Mouse (Mus musculus): ENCODE measurements around the gene Mrln. TPM values are rescaled to one million over a fixed set of nuclear protein-coding genes. Genes with fewer than 3 reads are reported as not detected.

The Mrln gene
- total RNA-seq (2021) = not detected

DNA sequence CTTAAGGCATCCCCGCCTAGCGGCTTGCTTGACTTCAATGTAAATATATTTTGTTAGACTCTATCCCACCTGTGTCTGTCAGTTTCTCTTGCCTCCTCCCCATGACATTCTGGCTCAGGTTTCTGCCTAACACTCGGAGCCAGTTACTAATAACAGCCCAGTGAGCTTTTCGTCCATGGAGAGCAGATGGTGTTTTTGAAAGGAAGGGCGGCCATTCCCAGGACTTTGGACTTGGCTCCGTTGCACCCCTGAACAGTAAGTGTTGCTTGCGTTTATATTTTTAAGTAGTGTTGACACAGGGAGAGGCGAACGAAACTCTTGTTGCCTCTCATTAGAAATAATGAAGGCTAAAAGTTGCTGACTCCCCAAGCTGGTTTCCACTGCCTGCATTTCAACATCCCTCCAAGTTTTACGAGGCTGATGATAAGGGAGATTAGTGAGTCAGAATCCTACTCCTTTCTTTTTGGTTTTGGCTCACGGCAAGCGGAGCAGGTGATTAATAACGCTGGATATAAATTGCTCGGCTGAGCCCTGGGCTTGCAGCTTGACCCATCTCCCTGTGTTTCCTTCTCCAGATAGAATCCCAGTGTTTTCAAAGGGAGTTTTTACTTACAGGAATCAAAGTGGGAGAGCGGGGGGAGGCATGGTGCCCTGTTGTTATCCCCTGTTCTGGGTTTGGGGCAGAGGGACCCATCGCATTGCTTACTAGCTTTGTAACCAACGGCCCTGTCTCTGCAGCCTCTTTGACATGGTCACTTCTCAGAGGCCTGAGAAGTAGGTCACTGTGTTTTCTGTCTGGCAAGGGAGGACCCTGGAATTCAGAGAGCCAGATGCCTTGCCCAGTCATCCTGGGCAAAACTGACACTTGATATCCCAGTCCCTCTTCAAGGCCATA is at the start of gene Mrln:
TSS of gene Mrln (plus strand) at position 160 of the 895 bp plus-strand sequence.
- no peak for DNase-seq (ENCODE audit: extremely low spot score in 1 of 2, low spot score in 1 of 2)

DNA sequence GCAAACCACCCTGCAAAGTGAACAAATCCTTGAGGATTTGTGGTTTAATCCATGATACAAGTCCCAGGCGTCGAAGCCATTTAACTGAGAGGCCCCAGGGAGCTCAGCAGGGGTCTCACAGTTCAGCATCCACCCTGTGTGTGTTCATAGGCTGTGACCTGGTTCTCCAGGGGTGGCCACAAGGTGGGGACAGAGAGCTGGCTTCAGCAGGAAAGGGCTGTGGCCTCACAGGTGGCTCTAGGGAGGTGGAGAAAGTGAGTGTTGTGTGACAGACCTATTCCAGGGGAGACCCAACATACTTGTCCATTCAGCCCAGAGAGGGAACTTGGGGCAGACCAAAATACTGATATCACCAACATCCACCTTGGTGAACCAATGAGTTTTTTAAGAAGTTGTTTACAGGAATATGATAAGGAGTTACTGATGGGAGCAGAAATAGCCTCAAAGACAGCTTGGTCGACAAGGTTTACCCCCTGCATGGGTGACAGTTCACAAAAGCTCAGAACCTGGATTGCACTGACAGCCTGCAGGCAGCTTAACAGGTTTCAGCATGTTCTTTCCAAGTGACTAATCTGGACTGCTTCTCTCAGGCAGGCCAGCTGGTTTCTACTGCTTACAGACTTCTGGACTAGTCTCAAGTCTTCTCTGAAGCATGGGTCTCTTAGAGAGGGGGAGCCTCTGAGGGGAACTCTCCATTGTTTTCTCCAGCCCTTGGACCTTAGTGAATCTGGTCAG is 47.9 kb upstream of the Mrln start:
- DNase-seq (ENCODE audit: extremely low spot score in 1 of 2, low spot score in 1 of 2) = no peak

DNA sequence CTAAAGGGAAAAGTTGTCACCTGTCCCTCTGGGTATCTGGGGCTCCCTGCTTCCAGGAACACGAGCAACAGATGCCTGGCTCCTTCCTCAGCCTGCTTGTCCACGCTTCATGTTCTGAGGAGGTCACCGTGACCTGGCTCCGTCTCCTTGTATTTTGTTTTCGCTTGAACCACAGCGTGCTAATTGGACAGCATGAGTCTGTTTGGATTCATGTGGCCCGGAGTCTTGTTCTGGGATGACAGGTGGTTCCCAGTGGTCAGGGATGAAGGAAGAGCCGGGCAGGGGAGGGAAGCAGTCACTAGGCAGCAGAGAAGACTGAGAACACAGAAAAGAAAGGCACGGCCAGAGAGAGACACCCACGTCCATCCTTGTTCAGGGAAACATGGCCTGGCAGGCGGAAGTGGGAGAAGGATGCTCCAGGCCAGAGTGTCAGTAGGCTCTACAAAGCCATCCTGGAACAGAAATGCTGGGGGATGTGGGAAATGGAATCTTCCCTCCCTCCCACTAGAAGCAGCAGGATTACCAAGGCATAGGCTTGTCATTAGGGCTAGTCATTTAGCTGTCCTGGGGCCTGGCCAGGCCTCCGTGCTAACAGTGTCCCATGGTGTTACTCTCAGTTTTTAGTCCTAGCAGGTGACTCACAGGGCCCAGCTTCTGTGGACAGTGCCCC is 44.7 kb upstream of the Mrln start:
- no peak for DNase-seq (ENCODE audit: extremely low spot score in 1 of 2, low spot score in 1 of 2)

DNA sequence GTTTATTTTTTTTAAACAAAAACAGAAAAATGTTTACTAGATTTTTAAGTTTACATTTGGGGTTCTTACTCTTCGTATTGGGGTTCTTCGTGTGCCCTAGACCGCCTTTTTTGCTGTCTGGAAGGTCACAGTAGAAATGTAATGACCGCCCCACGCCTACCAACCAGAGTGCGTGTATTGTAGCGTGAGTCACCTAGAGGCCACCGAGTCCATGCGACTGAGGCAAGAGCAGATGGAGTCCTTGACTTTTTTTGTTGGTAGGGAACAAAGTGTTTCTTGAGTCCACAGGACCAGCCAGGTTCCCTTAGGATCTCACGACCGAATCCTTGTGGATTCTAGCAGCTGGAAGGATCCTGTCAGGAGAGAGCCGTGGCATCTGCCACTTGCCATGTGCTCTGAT is 43.7 kb upstream of the Mrln start:
- no peak for DNase-seq (ENCODE audit: extremely low spot score in 1 of 2, low spot score in 1 of 2)

DNA sequence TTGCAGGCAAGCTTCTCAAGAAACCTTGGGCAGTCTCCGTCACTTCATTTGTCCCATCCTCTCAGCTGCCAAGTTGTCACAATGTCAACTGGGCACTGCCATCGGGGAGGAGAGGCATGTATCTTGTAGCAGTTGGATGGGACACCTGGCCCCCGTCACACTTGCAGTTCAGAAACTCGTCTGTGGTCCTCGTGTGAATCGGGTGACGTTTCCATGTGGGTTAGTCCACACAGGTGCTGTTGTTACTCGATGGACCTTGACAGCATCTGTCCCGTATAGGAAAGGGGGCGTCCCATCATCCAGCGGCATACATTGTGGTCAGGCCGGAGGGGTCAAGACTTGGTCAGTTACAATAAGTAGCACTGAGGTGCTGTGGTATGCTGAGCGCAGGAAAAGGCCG is 43.0 kb upstream of the Mrln start:
- no peak for DNase-seq (ENCODE audit: extremely low spot score in 1 of 2, low spot score in 1 of 2)

DNA sequence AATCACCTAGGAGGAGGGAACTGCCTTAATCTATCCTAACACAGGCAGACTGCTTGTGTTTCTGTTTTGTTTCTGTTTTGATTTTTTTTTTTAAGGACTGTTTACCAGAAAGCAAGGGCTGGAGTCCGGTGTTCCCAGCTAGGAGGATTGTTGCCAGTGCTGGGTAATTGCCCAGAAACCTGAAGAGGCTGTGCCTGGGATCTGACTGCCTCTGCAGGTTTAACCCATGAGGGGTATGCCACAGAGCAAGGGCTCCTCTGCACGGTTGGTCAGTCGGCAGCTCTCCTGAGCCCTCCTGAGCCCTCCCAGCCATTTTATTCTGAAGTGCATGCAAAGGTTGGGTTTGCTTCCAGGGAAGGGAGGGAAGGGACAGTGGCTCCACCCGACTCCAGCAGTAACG is 40.8 kb upstream of the Mrln start:
- no peak for DNase-seq (ENCODE audit: extremely low spot score in 1 of 2, low spot score in 1 of 2)

DNA sequence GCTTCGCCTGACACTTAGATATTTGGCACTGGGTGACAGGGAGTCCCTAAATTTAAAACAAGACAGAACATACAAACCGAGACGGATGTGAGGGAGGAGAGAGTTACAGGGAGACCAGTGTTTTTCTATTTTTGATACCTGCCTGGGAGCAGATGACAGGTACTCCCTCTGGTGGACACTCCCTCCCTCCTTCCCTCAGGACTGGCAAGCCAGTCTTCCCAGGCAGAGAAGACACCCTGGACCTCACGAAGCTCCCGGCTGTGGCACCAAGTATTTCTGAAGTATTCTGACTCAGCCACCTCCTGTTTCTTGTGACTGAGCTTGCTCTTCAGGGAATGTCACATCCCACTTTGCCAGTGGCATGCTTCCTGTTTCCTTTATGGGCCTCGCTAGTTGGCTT is 38.6 kb upstream of the Mrln start:
- no peak for DNase-seq (ENCODE audit: extremely low spot score in 1 of 2, low spot score in 1 of 2)

DNA sequence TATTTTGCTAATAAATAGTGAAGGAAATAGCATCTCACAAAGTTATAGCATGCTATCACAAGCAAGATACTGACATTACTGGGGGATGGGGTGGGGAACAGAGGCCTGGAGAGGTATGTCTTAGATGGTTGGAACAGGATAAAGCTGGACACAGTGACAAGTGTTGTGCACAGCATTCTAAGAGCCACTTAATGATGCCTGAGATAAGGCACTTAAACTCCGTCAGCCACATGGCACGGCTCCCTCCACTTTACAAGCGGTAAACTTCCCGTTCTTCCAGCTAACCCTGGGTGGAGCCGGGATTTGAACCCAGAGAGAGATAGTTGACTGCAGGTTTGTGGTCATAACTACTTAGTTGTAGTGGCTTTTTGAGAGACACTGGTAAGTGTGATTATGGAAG is 38.0 kb upstream of the Mrln start:
- no peak for DNase-seq (ENCODE audit: extremely low spot score in 1 of 2, low spot score in 1 of 2)

DNA sequence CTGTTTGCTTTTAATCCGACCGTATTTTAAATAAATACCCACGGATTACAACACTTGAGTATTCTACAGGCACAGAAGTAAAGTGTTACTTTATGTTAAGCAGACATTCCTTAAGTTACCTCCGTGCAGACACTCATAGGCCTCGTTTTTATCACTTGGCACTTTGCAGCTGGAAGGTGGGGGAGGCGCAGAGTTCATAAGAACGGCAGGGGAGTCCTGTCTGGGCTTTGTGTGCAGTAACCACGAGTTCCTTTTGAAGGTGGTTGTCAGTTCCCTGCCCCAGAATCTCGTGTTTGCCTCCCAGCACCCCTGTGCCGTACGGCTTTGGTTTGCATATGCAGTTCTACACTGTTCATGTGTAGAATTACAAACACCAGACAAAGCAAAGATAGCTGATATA is 36.8 kb upstream of the Mrln start:
- DNase-seq (ENCODE audit: extremely low spot score in 1 of 2, low spot score in 1 of 2) = no peak

DNA sequence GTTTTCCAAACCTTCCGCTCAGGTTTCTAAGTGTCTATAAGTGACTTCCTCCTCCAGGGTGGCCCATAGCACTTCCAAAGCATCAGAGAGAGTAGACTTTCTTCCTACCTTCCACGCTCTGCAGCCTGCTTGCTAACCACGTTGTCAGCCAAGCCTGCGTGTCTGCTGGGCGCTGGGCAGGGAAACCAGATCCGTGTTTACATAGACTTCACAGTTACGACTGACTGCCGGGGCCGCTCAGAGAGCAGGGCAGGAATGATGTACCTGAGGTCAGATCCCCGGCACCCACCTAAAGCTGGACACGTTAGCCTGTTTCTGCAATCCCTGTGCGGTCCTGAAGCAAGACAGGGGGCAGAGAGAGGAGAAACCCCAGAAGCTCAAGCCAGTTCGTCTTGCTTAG is 36.1 kb upstream of the Mrln start:
- DNase-seq (ENCODE audit: extremely low spot score in 1 of 2, low spot score in 1 of 2) = no peak

DNA sequence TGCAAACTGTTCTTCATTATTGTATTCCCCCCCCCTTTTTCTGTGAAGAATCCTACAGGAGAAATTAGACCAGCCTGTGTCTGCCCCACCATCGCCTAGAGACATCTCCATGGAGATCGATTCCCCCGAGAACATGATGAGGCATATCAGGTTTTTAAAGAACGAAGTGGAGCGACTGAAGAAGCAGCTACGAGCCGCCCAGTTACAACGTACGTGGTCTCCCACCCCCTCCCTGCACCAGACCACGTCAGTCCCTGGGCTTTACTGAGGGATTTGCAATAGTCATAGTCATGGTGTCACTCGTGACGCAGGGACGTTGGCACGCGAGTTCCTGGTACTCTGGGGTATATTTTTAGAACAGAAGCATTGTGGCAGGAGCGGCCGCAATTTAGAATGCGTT is 35.4 kb upstream of the Mrln start:
- DNase-seq (ENCODE audit: extremely low spot score in 1 of 2, low spot score in 1 of 2) = peak in 1 of 2 experiments; percentile 33

DNA sequence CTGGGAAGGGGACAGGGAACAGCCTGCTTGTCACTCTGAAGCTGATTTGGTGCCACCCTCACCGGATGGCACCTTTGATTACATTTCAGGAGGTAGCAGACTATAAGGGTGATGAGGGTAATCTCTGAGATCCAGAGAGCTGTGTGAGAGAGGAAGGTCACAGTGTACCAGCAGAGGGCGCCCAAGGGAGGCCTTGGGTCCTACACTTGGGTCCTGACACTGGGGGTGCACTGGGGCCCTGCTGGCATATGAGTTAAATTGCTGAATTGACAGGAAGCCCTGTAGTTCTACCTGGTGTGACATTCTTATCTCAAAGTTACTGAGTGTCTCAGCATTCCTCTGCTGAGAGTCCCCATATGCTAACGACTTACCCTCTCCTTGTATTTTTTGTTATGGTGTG is 31.1 kb upstream of the Mrln start:
- DNase-seq (ENCODE audit: extremely low spot score in 1 of 2, low spot score in 1 of 2) = peak in 1 of 2 experiments; percentile 80

DNA sequence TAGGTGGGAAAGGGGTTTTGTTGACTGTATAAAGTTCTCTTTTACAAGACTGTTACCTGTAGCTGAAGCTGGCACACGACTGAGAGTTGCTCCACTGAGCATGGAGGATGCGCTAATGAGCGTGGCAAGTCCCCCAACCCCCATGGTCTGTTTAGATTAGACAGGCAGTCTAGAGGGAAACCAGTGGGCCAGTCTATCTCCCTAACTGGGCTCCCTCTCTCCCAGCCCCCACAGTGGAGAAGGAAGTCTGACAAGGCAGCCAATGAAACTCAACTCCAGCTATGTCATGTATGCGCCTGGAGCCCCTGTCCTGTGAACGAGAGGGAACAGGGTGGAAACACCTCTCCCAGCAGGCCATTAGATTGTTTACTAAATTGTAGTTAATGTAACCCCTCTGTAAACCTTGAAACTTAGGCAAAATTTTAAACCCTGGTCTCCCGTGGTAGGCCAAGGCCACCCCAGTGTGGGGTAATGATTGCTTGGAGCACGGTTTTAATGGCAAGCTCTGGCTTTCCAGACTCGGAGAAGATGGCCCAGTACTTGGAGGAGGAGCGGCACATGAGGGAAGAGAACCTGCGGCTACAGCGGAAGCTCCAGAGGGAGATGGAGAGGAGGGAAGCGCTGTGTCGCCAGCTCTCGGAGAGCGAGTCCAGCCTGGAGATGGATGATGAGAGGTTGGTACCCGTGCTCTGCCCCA is 29.8 kb upstream of the Mrln start:
- no peak for DNase-seq (ENCODE audit: extremely low spot score in 1 of 2, low spot score in 1 of 2)

DNA sequence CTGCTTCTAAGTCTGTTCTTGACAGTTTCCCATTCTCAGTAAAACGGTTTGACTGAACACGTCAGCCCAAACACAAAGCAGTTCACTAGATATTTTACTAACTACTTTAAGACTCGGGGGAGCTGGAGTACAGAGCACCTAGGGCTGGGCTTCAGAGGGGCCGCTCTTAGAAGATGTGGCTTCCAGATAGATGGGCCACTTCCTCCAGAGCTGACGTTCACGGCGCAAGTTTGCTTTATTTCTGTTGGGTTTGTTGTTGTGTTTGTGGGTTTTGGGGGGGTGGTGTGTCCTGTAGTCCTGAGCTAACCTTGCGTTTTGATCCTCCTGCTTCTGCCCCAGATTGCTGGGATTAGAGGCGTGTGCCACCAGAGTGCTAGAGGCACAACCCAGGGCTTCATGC is 23.7 kb upstream of the Mrln start:
- no peak for DNase-seq (ENCODE audit: extremely low spot score in 1 of 2, low spot score in 1 of 2)

DNA sequence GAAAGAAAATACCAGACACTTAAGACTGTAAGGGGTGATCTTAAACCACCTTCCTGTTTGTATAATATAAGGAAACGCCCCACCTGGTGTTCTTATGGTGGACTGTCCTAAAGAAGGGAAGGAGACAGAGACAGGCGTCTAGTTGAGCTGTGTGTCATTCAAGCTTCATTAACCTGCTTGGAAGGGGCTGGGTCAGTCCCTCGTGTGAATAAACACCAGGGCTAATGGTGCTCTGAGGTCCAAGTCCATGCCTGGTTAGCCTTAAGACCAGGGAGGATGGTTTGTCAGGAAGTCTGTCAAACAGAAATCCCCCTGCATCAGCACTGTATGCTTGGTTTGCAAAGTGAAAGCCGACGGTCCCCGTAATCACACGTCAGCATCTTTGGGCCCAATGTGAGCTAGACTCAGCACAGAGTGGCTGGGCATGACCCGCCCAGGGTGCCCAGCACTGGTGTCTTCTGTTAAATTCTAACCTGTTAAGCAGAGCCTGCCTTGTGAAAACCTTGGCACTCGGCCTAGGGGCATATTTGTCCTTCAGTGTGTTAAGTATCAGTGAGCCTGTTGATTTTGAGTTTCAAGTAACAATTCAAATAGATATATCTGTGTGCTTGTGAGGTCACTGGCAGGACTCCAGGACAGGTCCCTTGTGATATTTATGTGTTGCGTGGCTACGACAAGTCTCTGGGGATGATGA is 23.0 kb upstream of the Mrln start:
- no peak for DNase-seq (ENCODE audit: extremely low spot score in 1 of 2, low spot score in 1 of 2)

DNA sequence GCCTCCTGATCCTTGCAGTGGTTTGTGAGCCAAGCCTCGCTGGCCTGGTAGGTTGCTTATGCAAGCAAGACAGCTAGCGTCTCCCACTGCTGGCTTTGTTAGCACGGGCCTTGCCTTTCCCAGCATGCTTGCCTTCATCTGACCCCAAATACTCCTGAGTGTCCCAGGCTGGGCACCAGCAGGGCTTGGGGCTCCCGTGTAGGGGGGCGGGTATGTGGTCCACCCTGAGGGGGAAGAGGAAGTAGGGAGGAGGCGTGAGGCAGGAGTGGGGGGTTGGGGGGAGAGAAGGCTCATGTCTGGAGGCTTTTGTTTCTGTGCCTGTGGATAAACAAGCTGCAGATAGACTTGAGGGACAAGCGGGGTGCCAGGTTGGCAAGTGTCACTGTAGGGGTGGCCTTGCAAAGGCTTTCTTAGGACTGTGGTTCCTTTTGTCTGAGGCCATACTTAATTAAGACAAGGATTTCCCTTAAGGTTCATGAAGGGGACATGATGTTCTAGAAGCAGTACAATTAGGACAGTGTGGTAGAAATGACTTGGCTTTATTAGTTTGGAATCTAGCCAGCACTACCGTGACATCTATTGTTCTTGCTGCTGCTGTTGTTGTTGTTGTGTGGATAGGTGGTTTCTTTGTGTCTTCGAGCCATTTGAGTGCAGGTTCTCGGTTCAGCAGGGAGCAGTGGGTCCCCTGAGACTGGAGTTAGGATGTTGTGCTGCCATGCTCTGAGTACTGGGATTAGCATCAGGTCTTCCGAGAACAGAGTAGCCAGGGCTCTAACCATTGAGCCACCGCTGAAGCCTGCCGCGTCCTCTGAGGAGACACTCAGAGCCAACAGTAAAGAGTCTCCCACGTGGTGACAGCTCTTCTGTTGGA is 21.0 kb upstream of the Mrln start:
- no peak for DNase-seq (ENCODE audit: extremely low spot score in 1 of 2, low spot score in 1 of 2)

DNA sequence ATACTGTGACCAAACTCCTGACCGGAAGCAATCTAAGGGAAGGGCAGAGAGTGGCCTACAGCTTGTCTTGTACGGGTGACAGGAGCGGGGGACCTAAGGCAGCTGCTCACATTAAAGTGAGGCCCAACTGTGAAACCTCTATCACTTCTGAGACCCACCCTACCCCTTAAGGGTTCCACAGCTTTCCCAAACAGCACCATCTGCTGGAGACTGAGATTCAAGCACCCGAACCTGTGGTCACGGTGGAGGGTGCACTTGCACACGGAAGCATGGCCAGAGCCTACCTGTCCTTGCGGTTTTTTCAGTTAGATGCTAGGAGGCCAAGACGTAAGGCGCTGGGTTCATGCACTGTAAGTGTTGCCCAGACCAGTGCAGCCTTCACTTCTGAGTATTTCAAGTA is 18.3 kb upstream of the Mrln start:
- peak in 1 of 2 experiments; percentile 45 for DNase-seq (ENCODE audit: extremely low spot score in 1 of 2, low spot score in 1 of 2)

DNA sequence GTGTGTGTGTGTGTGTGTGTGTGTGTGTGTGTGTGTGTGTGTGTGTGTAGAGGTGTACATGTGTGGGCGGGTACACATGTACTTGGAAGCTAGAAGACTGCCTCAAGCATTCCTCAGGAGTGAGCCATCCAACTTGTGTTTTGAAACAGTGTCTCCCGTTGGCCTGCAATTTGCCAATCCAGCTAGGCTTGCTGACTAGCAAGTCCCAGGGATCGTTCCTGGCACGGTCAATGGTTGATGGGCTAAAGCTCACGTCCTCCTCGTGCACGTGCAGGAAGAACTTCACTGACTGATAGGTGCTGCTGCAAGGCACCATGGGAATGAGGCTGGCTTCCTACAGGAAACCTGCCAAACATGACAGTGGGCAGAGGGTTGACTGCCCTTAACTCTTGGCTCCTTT is 17.9 kb upstream of the Mrln start:
- DNase-seq (ENCODE audit: extremely low spot score in 1 of 2, low spot score in 1 of 2) = no peak

DNA sequence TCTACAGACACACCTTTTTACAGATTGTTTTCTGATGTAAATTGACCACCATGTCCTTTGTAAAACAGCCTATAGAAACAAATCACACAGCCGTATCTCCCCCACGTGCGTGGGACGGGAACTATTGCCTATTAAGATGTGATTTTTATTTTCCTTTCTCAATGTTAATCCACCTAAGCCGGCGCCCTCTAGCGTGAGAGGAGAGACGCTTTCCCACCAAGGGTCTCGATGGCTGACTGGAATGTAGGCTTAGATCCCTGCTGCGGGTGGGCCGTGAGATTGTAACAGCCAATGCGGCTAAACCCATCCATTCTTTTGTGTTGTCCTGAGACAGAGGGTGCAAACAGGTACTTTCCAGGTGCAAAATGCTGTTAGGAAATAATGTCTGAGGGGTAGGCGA is 14.6 kb upstream of the Mrln start:
- DNase-seq (ENCODE audit: extremely low spot score in 1 of 2, low spot score in 1 of 2) = no peak

Measured in layer of hippocampus, postnatal 25 days (tissue).